Mouse (Mus musculus): Measurements from ENCODE around the gene Azi2. TPM values are rescaled to one million over a fixed set of nuclear protein-coding genes. Genes with fewer than 3 reads are reported as not detected.

Gene Azi2
- polyA plus RNA-seq, 1 experiment from 2014 or later: 74.7 TPM

- H3K36me3 ChIP-seq: 0 out of 2 replicates have a peak, but pooled peaks cover 6% of the 10 kb centered on the region
- H3K4me1 ChIP-seq: peaks cover 14% of the 10 kb centered on the region
- H3K9ac ChIP-seq: peak overlapping the region; percentile 76; the same call in 1 of the 2 replicates
- no peak overlapping the region for H3K27ac ChIP-seq
- H3K4me3 ChIP-seq (replicated peaks): peak overlapping the region; percentile 89
- ATAC-seq (replicated peaks; ENCODE audit: low FRiP score): no peak
- peak overlapping the region; percentile 80 for H3K4me2 ChIP-seq
- H3K27me3 ChIP-seq: no peaks in the 10 kb centered on the region
- WGBS: 18% methylated on average over 5 of the region's 5 CpGs
- no peaks in the 10 kb centered on the region for H3K9me3 ChIP-seq (replicated peaks)
These were observed 1.3 kb downstream of the Azi2 start for GRCm38 (mm10) chr9:118041646-118042045.

GRCm38 (mm10) chr9:118042738-118043137 is 2.4 kb downstream of the Azi2 start:
- no peak overlapping the region for H3K9ac ChIP-seq
- no peaks in the 10 kb centered on the region for H3K9me3 ChIP-seq (replicated peaks)
- WGBS: 91% methylated on average over 4 of the region's 4 CpGs
- peaks cover 10% of the 10 kb centered on the region for H3K36me3 ChIP-seq
- H3K4me3 ChIP-seq (replicated peaks): no peak overlapping the region
- ATAC-seq (replicated peaks; ENCODE audit: low FRiP score): no peak
- no peak overlapping the region for H3K4me2 ChIP-seq
- no peak overlapping the region for H3K27ac ChIP-seq
- no peaks in the 10 kb centered on the region for H3K27me3 ChIP-seq
- H3K4me1 ChIP-seq: peaks cover 14% of the 10 kb centered on the region

GRCm38 (mm10) chr9:118043581-118043980 is 3.3 kb downstream of the Azi2 start:
- 92% methylated on average over 3 of the region's 3 CpGs for WGBS
- Histone ChIP-seq H3K27ac (no peak overlapping the region), H3K4me1 (peaks cover 14% of the 10 kb centered on the region), H3K9ac (no peak overlapping the region), H3K36me3 (peaks cover 14% of the 10 kb centered on the region), H3K4me2 (no peak overlapping the region), H3K4me3 (replicated peaks) (no peak overlapping the region), H3K9me3 (replicated peaks) (no peaks in the 10 kb centered on the region), H3K27me3 (no peaks in the 10 kb centered on the region)
- ATAC-seq (replicated peaks; ENCODE audit: low FRiP score): no peak

GRCm38 (mm10) chr9:118045011-118045533 is 4.8 kb downstream of the Azi2 start:
- no peaks in the 10 kb centered on the region for H3K9me3 ChIP-seq (replicated peaks)
- H3K27ac ChIP-seq: no peak overlapping the region
- peaks cover 21% of the 10 kb centered on the region for H3K36me3 ChIP-seq
- no peak overlapping the region for H3K9ac ChIP-seq
- no peak overlapping the region for H3K4me2 ChIP-seq
- no peak overlapping the region for H3K4me3 ChIP-seq (replicated peaks)
- WGBS: 67% methylated on average over 1 of the region's 1 CpGs
- ATAC-seq (replicated peaks; ENCODE audit: low FRiP score): no peak
- peaks cover 14% of the 10 kb centered on the region for H3K4me1 ChIP-seq
- no peaks in the 10 kb centered on the region for H3K27me3 ChIP-seq

- H3K9ac ChIP-seq: no peak overlapping the region
- no peaks in the 10 kb centered on the region for H3K9me3 ChIP-seq (replicated peaks)
- no peak overlapping the region for H3K4me2 ChIP-seq
- peaks cover 58% of the 10 kb centered on the region for H3K36me3 ChIP-seq
- no peak overlapping the region for H3K4me3 ChIP-seq (replicated peaks)
- H3K27ac ChIP-seq: no peak overlapping the region
- 50% methylated on average over 1 of the region's 1 CpGs for WGBS
- H3K4me1 ChIP-seq: no peaks in the 10 kb centered on the region
- H3K27me3 ChIP-seq: no peaks in the 10 kb centered on the region
- no peak for ATAC-seq (replicated peaks; ENCODE audit: low FRiP score)
These were observed 13.0 kb downstream of the Azi2 start for GRCm38 (mm10) chr9:118053286-118053685.

GRCm38 (mm10) chr9:118059101-118059500 is 18.8 kb downstream of the Azi2 start:
- H3K4me1 ChIP-seq: no peaks in the 10 kb centered on the region
- H3K9me3 ChIP-seq (replicated peaks): no peaks in the 10 kb centered on the region
- H3K36me3 ChIP-seq: peaks cover 58% of the 10 kb centered on the region
- no peaks in the 10 kb centered on the region for H3K27me3 ChIP-seq
- no peak overlapping the region for H3K4me3 ChIP-seq (replicated peaks)
- no peak overlapping the region for H3K9ac ChIP-seq
- no peak for ATAC-seq (replicated peaks; ENCODE audit: low FRiP score)
- no peak overlapping the region for H3K27ac ChIP-seq
- 85% methylated on average over 3 of the region's 3 CpGs for WGBS
- no peak overlapping the region for H3K4me2 ChIP-seq

GRCm38 (mm10) chr9:118070442-118070841 is 30.1 kb downstream of the Azi2 start:
- no peaks in the 10 kb centered on the region for H3K9me3 ChIP-seq (replicated peaks)
- H3K27me3 ChIP-seq: no peaks in the 10 kb centered on the region
- WGBS: 90% methylated on average over 6 of the region's 6 CpGs
- H3K9ac ChIP-seq: no peak overlapping the region
- ATAC-seq (replicated peaks; ENCODE audit: low FRiP score): no peak
- H3K4me3 ChIP-seq (replicated peaks): no peak overlapping the region
- H3K36me3 ChIP-seq: peaks cover 52% of the 10 kb centered on the region
- H3K4me1 ChIP-seq: no peaks in the 10 kb centered on the region
- no peak overlapping the region for H3K4me2 ChIP-seq
- H3K27ac ChIP-seq: no peak overlapping the region

GRCm38 (mm10) chr9:118071337-118071736 is 31.0 kb downstream of the Azi2 start:
- ATAC-seq (replicated peaks; ENCODE audit: low FRiP score): no peak
- Histone ChIP-seq H3K9me3 (replicated peaks) (no peaks in the 10 kb centered on the region), H3K4me2 (no peak overlapping the region), H3K4me3 (replicated peaks) (no peak overlapping the region), H3K27ac (no peak overlapping the region), H3K4me1 (no peaks in the 10 kb centered on the region), H3K27me3 (no peaks in the 10 kb centered on the region), H3K36me3 (peaks cover 45% of the 10 kb centered on the region), H3K9ac (no peak overlapping the region)
- 76% methylated on average over 3 of the region's 3 CpGs for WGBS

GRCm38 (mm10) chr9:118072101-118072500 is 31.8 kb downstream of the Azi2 start:
- 60% methylated on average over 5 of the region's 5 CpGs for WGBS
- no peaks in the 10 kb centered on the region for H3K4me1 ChIP-seq
- no peak overlapping the region for H3K27ac ChIP-seq
- H3K9ac ChIP-seq: no peak overlapping the region
- H3K4me3 ChIP-seq (replicated peaks): no peak overlapping the region
- no peaks in the 10 kb centered on the region for H3K9me3 ChIP-seq (replicated peaks)
- no peak for ATAC-seq (replicated peaks; ENCODE audit: low FRiP score)
- no peaks in the 10 kb centered on the region for H3K27me3 ChIP-seq
- H3K36me3 ChIP-seq: peaks cover 37% of the 10 kb centered on the region
- H3K4me2 ChIP-seq: no peak overlapping the region

GRCm38 (mm10) chr9:118073358-118073757 is 33.1 kb downstream of the Azi2 start:
- no peak overlapping the region for H3K9ac ChIP-seq
- H3K4me3 ChIP-seq (replicated peaks): no peak overlapping the region
- no peak for ATAC-seq (replicated peaks; ENCODE audit: low FRiP score)
- H3K9me3 ChIP-seq (replicated peaks): no peaks in the 10 kb centered on the region
- no peak overlapping the region for H3K4me2 ChIP-seq
- H3K36me3 ChIP-seq: peaks cover 25% of the 10 kb centered on the region
- H3K27ac ChIP-seq: no peak overlapping the region
- no peaks in the 10 kb centered on the region for H3K4me1 ChIP-seq
- 93% methylated on average over 3 of the region's 3 CpGs for WGBS
- H3K27me3 ChIP-seq: no peaks in the 10 kb centered on the region

- H3K27me3 ChIP-seq: no peaks in the 10 kb centered on the region
- H3K9ac ChIP-seq: peak overlapping the region; percentile 29; the same call in 1 of the 2 replicates
- H3K4me3 ChIP-seq (replicated peaks): peak overlapping the region; percentile 33
- no peak overlapping the region for H3K27ac ChIP-seq
- no peaks in the 10 kb centered on the region for H3K36me3 ChIP-seq
- H3K9me3 ChIP-seq (replicated peaks): no peaks in the 10 kb centered on the region
- H3K4me1 ChIP-seq: peaks cover 11% of the 10 kb centered on the region
- peak overlapping the region; percentile 68 for H3K4me2 ChIP-seq
- 14% methylated on average over 22 of the region's 22 CpGs for WGBS
- ATAC-seq (replicated peaks; ENCODE audit: low FRiP score): 0 out of 2 replicates have a peak, but pooled peaks have one; percentile 64
These were observed 42.5 kb downstream of the Azi2 start for GRCm38 (mm10) chr9:118082575-118083431.

- no peak for ATAC-seq (replicated peaks; ENCODE audit: low FRiP score)
- Histone ChIP-seq H3K4me3 (replicated peaks) (no peak overlapping the region), H3K9me3 (replicated peaks) (no peaks in the 10 kb centered on the region), H3K27me3 (no peaks in the 10 kb centered on the region), H3K4me2 (no peak overlapping the region), H3K4me1 (peaks cover 11% of the 10 kb centered on the region), H3K9ac (no peak overlapping the region), H3K36me3 (no peaks in the 10 kb centered on the region), H3K27ac (no peak overlapping the region)
- 66% methylated on average over 4 of the region's 4 CpGs for WGBS
These were observed 43.5 kb downstream of the Azi2 start for GRCm38 (mm10) chr9:118083834-118084233.
